Mouse (Mus musculus): ENCODE results near the gene Pm20d1. TPM values are rescaled to one million over a fixed set of nuclear protein-coding genes. Genes with fewer than 3 reads are reported as not detected.

The Pm20d1 gene
- polyA plus RNA-seq, 1 experiment from 2014 or later: 0.27 TPM

DNA sequence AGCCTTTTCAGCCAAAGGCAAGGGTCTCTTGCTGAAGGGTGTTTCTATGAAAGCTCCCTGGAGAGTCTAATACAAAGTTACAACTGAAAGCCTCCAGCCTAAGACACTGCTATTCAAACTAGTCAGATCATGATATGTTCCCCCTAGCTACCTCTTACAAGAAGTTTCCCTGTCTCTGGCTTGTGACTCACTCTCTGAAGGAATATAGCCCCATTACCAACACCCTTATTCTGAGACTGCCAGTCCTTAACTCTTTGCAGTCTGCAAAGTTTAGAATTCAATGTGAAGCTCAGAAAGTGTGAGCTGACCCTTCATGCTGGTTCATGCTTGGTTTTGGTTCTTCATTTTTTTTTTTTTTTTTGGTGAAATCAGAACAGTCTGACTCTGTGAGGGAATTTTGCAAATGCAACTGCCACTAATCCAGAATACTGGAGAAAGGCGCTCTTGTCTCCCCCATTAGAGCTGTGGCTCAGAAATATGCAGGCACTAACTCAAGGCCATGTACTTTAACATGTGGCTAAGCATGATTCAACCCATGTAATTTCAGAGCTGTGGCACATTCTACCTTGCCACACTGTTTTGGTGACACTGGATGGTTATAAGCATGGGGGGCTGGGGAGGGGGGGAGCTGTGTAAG is 25.8 kb downstream of the Pm20d1 start:
- no peaks in the 10 kb centered on the region for H3K36me3 ChIP-seq
- H3K4me1 ChIP-seq (replicated peaks): peaks cover 6% of the 10 kb centered on the region; the same call in 1 of the 2 replicates
- H3K4me3 ChIP-seq: no peak overlapping the region
- no peak overlapping the region for H3K9ac ChIP-seq
- H3K27me3 ChIP-seq: 0 out of 2 replicates have a peak, but pooled peaks cover 2% of the 10 kb centered on the region
- WGBS: 97% methylated on average over 1 of the region's 1 CpGs
- no peak for ATAC-seq (ENCODE audit: low FRiP score)
- H3K4me2 ChIP-seq: no peak overlapping the region
- H3K27ac ChIP-seq: no peak overlapping the region
- peaks cover 6% of the 10 kb centered on the region; the same call in 1 of the 2 replicates for H3K9me3 ChIP-seq

DNA sequence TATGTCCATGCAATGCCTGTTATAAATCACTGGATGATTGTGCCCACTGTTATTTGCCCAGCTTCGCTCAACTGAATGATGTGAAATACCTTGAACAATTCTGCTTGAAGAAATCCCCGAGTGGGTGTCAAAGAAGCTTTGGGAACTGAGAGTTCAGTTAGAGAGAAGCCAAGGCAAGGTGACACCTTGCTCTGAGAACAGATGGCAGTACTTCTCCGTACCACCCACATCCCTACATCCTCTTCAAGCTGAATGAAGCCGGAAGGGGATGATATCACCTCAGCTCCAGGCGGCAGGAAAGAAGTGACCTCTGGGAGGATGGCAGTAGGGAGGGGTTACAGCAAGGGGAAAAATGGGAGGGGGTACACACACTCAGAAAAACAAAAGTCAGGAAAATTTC is 26.4 kb downstream of the Pm20d1 start:
- H3K27me3 ChIP-seq: 0 out of 2 replicates have a peak, but pooled peaks cover 2% of the 10 kb centered on the region
- no peak overlapping the region for H3K9ac ChIP-seq
- peaks cover 6% of the 10 kb centered on the region; the same call in 1 of the 2 replicates for H3K9me3 ChIP-seq
- no peak overlapping the region for H3K4me2 ChIP-seq
- no peak overlapping the region for H3K27ac ChIP-seq
- no peak overlapping the region for H3K4me3 ChIP-seq
- H3K4me1 ChIP-seq (replicated peaks): peaks cover 8% of the 10 kb centered on the region
- no peaks in the 10 kb centered on the region for H3K36me3 ChIP-seq
- 75% methylated on average over 5 of the region's 5 CpGs for WGBS
- ATAC-seq (ENCODE audit: low FRiP score): no peak

DNA sequence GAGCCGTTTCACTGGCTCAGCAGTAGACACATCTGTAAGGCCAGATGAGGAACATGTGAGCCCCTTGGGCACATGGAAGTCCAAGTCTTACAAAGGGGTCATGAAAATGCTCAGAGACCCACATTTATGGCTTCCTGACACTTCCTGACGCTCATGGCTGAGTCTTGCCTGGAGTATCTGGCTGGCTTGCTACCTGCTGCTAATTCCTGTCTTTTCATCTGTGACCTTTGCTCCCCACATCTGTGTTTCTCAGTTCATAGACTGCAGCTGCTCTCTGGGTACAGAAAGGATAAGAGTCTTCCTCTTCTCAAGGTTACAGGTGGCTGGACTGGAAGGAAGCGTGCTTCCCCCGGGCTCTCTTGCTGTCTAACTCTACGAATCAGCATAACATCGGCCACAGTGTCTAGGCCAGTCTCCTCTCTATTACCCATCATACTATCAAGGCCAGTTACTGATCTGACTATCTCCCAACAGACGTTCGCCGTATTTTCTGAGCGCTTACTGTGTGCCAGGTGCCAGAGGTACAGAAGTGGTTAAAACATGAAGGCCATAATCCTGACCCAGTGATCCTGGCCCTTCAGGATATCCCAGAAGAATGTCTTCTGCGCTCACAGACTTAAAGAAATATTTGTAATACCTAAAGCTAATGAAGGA is 27.5 kb downstream of the Pm20d1 start:
- Histone ChIP-seq H3K27ac (no peak overlapping the region), H3K27me3 (0 out of 2 replicates have a peak, but pooled peaks cover 2% of the 10 kb centered on the region), H3K4me3 (no peak overlapping the region), H3K36me3 (no peaks in the 10 kb centered on the region), H3K9me3 (0 out of 2 replicates have a peak, but pooled peaks cover under 1% of the 10 kb centered on the region), H3K4me2 (no peak overlapping the region), H3K9ac (no peak overlapping the region), H3K4me1 (replicated peaks) (peaks cover 19% of the 10 kb centered on the region)
- no peak for ATAC-seq (ENCODE audit: low FRiP score)
- 90% methylated on average over 11 of the region's 11 CpGs for WGBS

DNA sequence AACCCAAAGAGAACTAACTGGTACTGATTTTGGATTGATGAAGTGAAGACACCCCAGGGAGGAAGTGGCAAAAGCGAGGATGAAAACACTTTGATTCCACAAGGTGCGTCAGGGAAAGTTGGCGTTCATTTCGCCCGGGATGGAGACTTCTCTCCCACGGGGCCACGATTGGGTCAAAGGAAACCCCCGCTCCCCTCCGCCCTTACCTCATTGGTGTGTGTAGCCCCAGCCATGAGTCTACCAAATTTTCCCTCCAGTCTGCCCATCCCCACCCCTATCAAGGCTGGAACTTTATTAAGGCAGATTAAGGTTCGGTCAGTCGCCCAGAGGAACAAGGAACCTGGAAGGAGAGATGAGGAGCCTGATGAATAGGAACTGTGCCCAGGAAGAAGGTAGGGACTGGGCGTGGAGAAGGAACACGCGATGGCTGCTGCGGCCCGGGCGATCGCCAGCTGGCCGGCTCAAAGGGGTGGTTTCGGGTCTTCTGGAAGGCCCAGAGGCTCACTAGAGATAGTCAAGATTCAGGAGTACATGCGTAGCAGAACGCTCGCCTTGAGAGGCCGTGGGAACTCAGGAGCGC is 30.1 kb downstream of the Pm20d1 start, which contains the start of gene Slc41a1:
Gene Slc41a1, plus strand, starts transcription at position 287 of the 580 bp plus-strand sequence.
- peak within 1 kb of the TSS; percentile 87 for H3K9ac ChIP-seq
- peaks cover 46% of the 10 kb centered on the region for H3K4me1 ChIP-seq (replicated peaks)
- peak within 1 kb of the TSS; percentile 82 for H3K4me2 ChIP-seq
- 3% methylated on average over 25 of the region's 25 CpGs for WGBS
- no peaks in the 10 kb centered on the region for H3K9me3 ChIP-seq
- H3K36me3 ChIP-seq: peaks cover 9% of the 10 kb centered on the region; the same call in 1 of the 2 replicates
- H3K27ac ChIP-seq: peak within 1 kb of the TSS; percentile 86
- peak within 1 kb of the TSS; percentile 76 for H3K4me3 ChIP-seq
- peak; percentile 68 for ATAC-seq (ENCODE audit: low FRiP score)
- 0 out of 2 replicates have a peak, but pooled peaks cover 2% of the 10 kb centered on the region for H3K27me3 ChIP-seq

DNA sequence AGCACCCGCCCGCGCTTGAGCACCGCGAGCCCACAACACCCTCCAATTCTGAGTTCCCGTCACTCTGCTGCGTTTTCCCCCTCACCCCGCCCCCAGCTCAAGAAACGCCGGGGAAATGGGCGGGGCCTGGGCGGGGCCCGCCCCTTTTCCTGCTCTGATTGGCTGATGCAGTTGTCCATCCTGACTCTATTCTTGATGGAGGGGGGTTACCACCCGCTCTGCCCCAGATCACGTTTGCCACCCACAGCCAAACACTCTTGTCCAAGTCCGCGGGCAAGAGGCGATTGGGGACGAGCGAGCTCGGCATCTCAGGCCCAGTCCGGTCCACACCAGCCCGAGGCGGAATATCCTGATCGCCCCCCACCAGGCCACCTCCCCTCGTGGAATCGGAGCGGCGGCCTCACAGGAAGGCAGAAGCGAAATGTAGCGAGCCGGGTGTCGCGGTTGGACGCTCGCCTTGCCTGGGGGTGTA is 30.6 kb downstream of the Pm20d1 start:
- WGBS: under 1% methylated on average over 36 of the region's 36 CpGs
- Histone ChIP-seq H3K9ac (peak overlapping the region; percentile 87), H3K36me3 (peaks cover 9% of the 10 kb centered on the region; the same call in 1 of the 2 replicates), H3K4me3 (peak overlapping the region; percentile 76), H3K27ac (peak overlapping the region; percentile 86), H3K4me2 (peak overlapping the region; percentile 82), H3K4me1 (replicated peaks) (peaks cover 51% of the 10 kb centered on the region), H3K9me3 (no peaks in the 10 kb centered on the region), H3K27me3 (0 out of 2 replicates have a peak, but pooled peaks cover 2% of the 10 kb centered on the region)
- peak; percentile 96 for ATAC-seq (ENCODE audit: low FRiP score)

DNA sequence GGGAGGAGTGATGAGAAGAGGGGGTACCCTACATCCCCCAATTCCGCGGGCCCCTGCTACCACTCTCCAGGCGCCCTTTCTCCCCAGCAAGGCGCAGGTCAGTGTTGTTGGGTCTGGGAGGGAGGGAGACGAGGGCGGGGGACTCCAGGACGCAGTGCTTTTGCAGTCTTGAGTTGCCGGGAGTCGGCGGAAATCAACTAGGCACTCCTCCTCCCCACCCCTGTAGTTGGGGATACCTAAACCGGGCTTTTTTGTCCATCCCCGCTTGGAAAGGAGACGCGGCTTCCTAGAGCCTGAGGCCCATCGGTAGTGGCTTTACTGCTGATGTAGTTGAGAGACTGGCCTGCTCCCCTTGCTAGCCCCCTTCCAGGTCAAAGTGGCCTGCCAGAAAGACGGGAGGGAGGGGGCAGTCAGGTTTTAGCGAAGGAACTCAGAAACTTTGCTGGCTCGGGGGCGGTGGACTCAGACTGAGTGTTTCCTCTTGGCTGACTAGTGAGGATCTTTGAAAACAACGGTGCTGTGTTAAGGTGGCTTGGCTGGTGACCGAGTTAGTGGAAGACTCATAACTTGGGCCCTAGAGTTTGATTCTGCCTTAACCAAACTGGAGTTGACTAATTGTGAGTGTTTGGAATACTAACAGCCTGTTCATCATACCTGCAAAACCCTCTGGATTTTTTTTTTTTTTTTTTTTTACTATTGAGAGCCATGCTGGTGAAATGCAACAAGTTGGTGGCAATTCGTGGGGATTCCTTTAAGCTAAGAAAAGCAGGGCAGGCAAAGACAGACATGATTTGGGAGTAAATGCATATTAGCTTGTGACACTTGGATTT is 31.3 kb downstream of the Pm20d1 start:
- Histone ChIP-seq H3K27me3 (0 out of 2 replicates have a peak, but pooled peaks cover 2% of the 10 kb centered on the region), H3K4me3 (peak overlapping the region; percentile 76), H3K4me2 (peak overlapping the region; percentile 82), H3K36me3 (peaks cover 10% of the 10 kb centered on the region; the same call in 1 of the 2 replicates), H3K9me3 (no peaks in the 10 kb centered on the region), H3K9ac (peak overlapping the region; percentile 87), H3K27ac (peak overlapping the region; percentile 86), H3K4me1 (replicated peaks) (peaks cover 56% of the 10 kb centered on the region)
- peak; percentile 73 for ATAC-seq (ENCODE audit: low FRiP score)
- WGBS: 4% methylated on average over 18 of the region's 22 CpGs

DNA sequence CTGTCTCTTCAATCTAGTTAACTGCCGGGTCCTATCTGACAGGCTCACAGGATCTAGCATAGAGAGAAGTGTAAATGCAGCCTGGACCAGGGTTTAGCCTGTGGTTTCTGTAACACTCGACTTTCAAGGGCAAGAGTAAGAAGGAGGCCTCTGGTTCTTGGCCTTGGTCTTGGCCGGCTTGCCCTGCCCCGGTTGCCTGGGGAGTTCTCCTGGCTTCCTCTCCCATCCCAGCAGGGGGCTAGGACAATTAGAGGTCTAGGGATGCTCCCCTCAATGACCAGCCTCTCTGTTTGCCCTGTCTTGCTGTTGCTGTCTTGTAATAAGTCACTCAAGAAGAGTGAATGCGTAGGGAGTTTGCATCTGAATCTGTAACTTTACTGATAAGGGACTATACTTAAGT is 32.1 kb downstream of the Pm20d1 start:
- H3K4me1 ChIP-seq (replicated peaks): peaks cover 61% of the 10 kb centered on the region
- H3K9me3 ChIP-seq: no peaks in the 10 kb centered on the region
- peak overlapping the region; percentile 87 for H3K9ac ChIP-seq
- H3K4me3 ChIP-seq: peak overlapping the region; percentile 76
- no peak for ATAC-seq (ENCODE audit: low FRiP score)
- H3K4me2 ChIP-seq: peak overlapping the region; percentile 82
- H3K36me3 ChIP-seq: peaks cover 18% of the 10 kb centered on the region
- no peak overlapping the region for H3K27ac ChIP-seq
- WGBS: 39% methylated on average over 5 of the region's 5 CpGs
- 0 out of 2 replicates have a peak, but pooled peaks cover 2% of the 10 kb centered on the region for H3K27me3 ChIP-seq

DNA sequence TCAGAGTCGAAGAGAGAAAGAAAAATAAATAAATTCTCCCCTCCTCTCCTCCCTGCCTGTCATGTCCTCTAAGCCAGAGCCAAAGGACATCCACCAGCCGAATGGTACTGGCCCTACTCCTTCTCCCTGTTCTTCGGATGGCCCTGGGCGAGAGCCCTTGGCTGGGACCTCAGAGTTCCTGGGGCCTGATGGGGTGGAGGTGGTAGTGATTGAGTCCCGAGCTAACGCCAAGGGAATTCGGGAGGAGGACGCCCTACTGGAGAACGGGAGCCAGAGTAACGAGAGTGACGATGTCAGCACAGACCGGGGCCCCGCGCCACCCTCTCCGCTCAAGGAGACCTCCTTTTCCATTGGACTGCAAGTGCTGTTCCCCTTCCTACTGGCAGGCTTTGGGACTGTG is 33.4 kb downstream of the Pm20d1 start:
- Histone ChIP-seq H3K4me1 (replicated peaks) (peaks cover 64% of the 10 kb centered on the region), H3K4me2 (no peak overlapping the region; the same call in 1 of the 2 replicates), H3K9ac (no peak overlapping the region; the same call in 1 of the 2 replicates), H3K9me3 (no peaks in the 10 kb centered on the region), H3K27ac (no peak overlapping the region), H3K27me3 (no peaks in the 10 kb centered on the region), H3K36me3 (peaks cover 23% of the 10 kb centered on the region), H3K4me3 (no peak overlapping the region)
- ATAC-seq (ENCODE audit: low FRiP score): no peak
- 94% methylated on average over 15 of the region's 15 CpGs for WGBS

DNA sequence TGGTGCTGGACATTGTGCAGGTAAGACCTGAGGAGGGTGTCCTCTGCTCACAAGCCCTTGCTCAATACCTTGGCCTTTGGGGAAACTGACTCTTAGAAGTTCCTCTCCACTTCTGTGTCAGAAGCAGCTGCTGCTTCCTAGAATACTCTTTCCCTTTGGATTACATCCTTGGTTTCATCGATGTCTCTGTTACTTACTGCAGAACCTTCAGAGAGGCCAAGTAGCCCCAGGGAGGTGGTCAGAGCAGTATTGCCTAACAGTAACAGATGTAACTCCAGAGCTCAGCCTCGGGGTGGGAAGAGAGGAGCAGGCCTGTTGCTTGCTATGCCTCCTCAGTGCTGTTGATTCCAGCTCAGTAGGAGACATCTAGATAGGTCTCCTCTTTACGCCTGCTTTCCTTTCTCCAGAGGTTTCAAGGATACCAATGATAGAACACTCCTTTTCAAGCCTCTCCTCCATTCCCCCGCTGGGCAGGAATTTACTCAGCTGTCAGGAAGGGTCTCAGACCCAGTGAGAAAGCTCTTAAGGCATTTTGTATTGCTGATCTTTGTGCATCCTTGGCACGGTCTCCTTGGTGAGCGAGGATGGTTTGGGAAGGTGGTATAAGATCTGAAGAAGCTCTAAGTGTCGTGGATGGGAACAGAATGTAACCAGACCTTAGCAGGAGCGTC is 33.9 kb downstream of the Pm20d1 start:
- Histone ChIP-seq H3K36me3 (peaks cover 24% of the 10 kb centered on the region), H3K4me3 (no peak overlapping the region), H3K4me2 (0 out of 2 replicates have a peak overlapping the region, but pooled peaks have one; percentile 6), H3K4me1 (replicated peaks) (peaks cover 66% of the 10 kb centered on the region), H3K9me3 (no peaks in the 10 kb centered on the region), H3K27ac (no peak overlapping the region), H3K27me3 (no peaks in the 10 kb centered on the region), H3K9ac (peak overlapping the region; percentile 21; the same call in 1 of the 2 replicates)
- ATAC-seq (ENCODE audit: low FRiP score): no peak
- WGBS: 74% methylated on average over 8 of the region's 8 CpGs

DNA sequence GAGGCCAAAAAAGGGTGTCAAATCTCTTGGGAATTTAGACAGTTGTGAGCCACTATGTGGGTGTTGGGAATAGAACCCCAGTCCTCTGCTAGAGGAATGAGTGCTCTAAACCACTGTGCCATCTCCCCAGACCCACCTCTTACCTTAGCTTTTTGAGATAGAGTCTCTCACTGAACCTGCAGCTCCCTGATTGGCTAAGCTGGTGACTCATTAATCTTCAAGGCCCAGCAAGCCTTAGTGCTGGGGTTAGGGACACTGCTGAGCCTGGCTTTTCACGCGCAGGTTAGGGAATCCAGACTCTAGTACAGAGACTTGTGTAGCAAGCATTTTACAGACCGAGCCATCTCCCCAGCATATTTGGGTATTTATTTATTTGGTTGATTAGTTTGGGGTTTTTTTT is 39.9 kb downstream of the Pm20d1 start:
- ATAC-seq (ENCODE audit: low FRiP score): no peak
- H3K9ac ChIP-seq: no peak overlapping the region
- H3K36me3 ChIP-seq: peaks cover 45% of the 10 kb centered on the region
- 69% methylated on average over 3 of the region's 3 CpGs for WGBS
- H3K4me1 ChIP-seq (replicated peaks): peaks cover 27% of the 10 kb centered on the region
- H3K4me2 ChIP-seq: no peak overlapping the region
- no peak overlapping the region for H3K4me3 ChIP-seq
- H3K9me3 ChIP-seq: no peaks in the 10 kb centered on the region
- no peaks in the 10 kb centered on the region for H3K27me3 ChIP-seq
- H3K27ac ChIP-seq: no peak overlapping the region

DNA sequence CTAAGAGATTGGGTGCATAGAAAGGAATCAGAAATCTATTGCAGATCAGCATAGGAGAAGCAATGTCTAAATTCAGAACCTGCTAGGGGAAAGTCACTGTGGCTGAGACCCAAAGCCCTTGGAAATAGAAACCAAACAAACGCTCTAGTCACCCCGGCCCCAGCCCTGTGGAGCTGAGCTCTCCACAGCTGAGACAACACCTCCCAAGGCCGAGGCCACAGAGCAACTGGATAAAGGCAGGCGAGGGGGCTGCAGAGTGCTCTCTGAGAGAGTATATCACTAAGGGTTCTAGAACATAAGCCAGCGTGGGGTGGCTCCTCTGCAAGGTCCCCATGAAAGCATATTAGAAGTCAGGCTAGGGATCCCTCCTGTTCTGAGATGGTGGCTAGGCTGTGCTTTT is 41.4 kb downstream of the Pm20d1 start:
- Histone ChIP-seq H3K4me1 (replicated peaks) (peaks cover 14% of the 10 kb centered on the region; the same call in 1 of the 2 replicates), H3K36me3 (peaks cover 58% of the 10 kb centered on the region), H3K4me2 (no peak overlapping the region), H3K9me3 (no peaks in the 10 kb centered on the region), H3K4me3 (no peak overlapping the region), H3K27ac (no peak overlapping the region), H3K9ac (no peak overlapping the region), H3K27me3 (no peaks in the 10 kb centered on the region)
- ATAC-seq (ENCODE audit: low FRiP score): no peak
- 81% methylated on average over 5 of the region's 5 CpGs for WGBS
